Mouse (Mus musculus) thymus, postnatal 36 days (tissue): ENCODE data around the gene Adssl1.
A peak's percentile ranks its signal among the peaks of the same experiment; 100 is the strongest.

Experiments used
- DNase-seq, 2 experiments: peaks; one replicate each; pipeline ENCODE4 v3.0.0; 2022; ENCODE audit warnings: mixed read lengths in 2 of 2

Gene Adssl1

DNA sequence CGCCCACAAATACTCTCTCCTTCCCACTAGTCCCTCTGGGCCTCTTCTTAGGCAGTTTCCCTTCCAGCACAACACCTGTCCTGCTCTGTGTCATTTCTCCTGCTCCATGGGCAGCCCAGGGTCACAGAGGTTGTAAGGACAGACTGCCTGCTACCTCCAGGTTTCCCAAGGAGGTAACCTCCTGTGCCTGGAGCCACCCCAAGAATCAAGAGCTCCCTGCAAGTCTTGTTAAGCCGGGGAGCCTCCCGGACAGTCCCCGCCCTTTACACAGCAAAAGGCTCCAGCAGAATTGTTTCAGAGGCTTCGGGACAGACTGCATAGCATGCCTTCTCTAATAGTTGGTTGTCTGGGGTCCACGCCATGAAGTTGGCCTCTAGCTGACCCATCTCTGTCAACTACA, 6.6 kb downstream of the Adssl1 start:
- no peak for DNase-seq

DNA sequence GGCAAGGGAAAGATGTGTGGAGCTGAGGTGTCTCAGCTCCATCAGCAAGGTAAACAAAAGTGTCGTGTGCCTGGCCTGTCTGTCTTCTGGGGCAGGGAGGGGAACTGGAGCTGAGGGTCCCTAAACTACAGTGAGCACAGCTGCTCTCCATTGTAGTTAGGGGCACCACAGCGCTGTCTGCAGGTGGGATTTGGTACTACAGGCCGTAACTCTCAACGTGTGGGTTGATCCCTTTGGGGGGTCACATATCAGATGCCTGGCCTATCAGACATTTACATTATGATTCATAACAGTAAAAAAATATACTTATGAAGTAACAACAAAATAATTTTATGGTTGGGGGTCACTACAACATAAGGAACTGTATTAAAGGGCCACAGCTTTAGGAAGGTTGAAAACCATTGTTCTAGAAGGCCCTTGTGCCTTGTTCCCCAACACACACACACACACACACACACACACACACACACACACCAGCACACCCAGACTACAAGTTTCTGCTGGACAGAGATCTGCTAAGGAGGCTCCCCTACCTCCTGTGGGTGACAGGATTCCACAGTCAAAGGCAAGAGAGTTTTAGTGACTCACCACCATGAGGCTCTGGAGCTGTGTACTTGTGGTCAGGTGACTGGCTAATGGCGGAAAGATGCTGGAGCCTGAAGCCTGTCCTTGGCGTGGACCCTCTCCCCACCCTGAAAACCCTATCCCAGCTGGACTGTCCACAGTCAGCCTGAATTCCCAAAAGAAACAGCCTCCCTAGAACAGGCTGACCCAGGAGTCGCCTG, 7.4 kb downstream of the Adssl1 start:
- DNase-seq, result peak in 1 of 2 experiments; percentile 21

DNA sequence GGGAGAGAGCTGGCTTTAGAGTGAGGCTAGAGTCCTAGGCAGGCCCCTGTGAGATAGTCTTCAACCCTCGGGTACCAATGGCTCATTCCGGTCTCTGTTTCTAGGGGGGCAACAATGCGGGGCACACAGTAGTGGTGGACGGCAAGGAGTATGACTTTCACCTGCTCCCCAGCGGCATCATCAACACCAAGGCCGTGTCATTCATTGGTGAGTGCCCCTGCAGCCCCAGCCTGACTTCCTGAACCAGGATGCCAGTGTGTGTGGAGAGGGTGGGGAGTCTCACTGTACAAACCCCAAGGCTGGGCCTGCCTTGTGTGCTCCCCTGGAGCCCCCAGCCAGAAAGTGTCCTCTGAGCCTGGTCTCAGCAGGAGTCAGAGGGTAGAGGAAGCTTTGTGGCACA, 8.4 kb downstream of the Adssl1 start:
- no peak for DNase-seq

DNA sequence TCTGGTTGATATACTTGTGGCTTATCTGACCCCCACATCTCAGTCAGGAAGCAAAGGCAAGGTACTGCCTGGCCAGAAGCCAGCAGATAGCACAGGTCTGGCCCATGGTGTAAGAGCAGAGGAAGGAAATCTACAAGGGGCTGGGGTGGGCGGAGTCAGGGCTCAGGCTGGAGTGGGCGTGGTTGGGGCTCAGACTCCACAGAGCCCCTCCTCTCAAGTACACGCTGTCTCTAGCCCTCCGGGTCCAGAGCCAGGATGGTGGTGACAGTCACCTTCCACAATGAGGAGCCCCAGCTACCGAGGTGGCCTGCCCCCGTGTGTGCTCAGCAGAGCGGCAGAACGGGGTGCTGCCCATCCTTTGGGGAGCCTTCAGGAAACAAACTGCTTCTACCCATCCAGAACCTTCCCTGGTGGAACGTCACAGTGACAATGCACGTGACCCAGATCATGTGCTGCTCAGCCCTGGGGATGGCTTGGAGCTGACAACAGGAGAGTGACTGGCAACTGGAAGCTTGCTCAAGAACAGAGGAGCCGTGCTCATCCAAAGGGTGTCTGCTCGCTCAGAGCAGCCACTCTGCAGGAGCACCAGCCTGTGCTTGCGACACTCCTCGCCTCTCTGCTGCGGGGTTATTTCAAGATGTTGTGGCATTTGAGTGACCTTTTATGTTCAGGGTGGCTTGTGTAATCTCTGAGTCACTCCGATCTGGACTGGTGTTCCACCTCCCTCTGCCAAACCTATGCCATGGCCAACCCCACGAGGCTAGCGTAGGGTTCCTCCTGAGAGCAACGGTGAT, 9.3 kb downstream of the Adssl1 start:
- DNase-seq, result peak; percentile 73 to 79

DNA sequence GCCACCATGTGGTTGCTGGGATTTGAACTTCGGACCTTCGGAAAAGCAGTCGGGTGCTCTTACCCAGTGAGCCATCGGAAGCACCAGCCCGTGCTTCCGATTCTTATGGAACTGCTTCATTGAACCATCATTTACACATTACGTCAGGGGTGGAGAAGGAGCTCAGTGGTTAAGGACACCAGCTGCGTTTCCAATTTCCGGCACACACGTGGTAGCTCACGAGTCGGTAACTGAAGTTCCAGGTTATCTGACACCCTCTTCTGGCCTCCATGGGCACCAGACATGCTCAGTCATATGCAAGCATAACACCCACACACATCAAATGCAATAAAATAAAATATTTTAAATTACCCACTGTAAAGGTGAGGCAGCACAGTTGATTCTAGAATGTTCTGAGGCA, 10.2 kb downstream of the Adssl1 start:
- DNase-seq, result no peak

DNA sequence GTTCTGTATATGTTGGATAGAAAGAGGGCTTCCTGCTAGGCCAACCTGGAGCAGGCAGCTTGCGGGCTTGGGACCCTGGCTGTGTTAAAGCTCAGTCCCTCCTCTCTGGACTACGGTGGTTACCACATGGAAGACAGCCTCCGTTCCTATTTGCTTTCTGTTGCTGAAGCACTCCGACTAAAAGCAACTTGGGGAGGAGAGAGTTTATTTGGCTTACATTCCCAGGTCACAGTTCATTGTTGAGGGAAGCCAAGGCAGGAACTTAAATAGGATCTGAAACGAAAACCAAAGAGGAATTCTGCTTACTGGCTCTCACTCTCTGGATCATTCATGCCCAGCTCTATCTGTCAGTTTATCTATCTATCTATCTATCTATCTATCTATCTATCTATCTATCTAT, 11.0 kb downstream of the Adssl1 start:
- no peak for DNase-seq

DNA sequence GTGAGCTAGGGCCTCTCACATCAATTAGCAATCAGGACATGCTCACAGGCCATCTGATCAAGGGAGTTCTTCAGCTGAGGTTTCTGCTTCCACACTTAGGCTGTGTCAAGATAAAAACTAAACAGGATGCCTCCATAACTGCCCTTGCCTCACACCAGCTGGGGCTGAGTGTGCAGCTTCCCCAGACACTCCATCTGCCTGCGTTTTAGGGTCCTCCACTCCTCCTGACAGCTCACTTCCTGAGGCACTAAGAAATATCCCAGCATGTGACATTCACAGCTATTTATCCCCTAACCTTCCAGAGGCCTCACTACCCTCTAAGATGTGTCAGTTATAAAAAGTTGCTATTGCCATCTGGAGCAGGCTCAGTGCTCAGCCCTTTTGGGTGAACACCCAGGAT, 11.6 kb downstream of the Adssl1 start:
- DNase-seq, result no peak

DNA sequence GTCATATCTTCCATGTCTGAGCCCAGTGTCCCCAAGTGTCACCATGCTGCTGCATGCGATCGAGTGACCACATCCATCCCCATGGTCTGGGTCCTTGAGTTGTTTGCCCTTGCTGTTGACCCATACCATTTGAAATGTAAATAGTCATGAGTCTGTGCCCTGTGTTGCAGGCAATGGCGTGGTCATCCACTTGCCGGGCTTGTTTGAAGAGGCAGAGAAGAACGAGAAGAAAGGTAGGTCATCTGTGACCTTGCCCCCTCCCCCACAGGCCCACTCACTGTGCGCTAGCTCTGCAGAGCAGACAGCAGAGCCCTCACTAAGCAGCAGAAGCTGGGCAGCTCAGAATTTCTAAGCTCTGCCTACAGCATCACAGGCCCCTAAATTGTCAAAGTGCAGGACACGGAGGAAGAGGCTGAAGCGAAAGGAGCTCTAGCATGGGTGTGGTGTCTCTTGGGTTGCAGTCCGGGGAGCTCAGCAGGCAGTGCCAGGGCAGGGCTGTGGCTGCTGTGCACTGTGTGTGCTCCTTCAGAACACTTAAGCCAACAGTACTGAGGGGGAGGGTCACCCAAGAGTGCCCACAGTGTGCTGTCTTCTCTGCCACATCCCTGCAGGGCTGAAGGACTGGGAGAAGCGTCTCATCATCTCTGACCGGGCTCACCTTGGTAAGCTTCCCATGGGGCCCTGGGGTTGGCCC, 12.4 kb downstream of the Adssl1 start:
- DNase-seq, result no peak

DNA sequence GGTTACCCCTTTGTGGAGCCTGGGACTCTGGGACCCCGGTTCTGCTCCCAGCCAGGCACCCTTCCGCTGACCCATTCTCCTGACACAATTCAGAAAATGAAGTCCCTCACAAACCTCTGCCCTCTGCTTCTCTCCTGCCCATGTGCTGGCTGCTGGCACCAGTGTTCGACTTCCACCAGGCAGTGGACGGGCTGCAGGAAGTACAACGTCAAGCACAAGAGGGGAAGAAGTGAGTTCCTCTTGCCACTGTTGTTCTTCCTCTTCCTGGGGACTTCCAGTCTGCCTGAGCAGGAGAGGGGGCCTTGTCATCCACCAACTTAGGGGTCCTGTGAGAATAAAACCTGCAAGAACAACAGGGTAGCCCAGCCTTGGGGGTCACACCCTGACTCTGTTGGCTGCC, 13.1 kb downstream of the Adssl1 start:
- DNase-seq, result no peak

DNA sequence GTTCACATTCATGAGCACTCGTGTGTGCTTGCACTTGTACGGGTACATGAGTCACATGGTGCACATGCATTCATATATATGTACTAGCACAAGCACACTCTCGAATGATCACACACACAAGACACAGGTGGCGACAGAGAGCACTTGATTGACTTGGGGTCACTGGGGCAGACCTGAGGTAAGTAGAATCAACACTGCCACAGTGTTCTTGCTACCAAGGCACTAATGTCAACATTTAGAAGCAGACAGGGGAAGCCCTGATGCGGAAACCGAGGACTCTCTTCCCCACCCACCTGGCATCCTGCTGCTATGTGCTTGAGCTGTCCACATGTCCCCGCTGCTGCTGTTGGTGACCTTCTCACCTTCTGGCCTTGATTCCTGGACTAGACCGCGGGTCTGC, 13.8 kb downstream of the Adssl1 start:
- peak in 1 of 2 experiments; percentile 21 for DNase-seq

DNA sequence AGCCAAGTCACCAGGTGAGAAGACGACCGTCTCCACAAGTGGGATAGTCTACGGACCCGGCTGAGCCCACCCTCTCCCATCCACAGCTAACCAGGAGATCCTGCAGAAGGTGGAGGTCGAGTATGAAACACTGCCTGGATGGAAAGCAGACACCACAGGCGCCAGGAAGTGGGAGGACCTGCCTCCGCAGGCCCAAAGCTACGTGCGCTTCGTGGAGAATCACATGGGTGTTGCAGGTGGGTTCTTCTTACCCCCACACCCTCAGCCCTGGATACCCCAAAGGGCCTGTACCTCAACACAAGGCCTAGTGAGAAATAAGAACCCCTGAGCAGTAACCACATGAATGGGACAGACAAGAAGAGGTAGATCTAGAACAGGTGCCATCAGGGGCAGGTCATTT, 19.7 kb downstream of the Adssl1 start:
- peak; percentile 24 to 56 for DNase-seq

DNA sequence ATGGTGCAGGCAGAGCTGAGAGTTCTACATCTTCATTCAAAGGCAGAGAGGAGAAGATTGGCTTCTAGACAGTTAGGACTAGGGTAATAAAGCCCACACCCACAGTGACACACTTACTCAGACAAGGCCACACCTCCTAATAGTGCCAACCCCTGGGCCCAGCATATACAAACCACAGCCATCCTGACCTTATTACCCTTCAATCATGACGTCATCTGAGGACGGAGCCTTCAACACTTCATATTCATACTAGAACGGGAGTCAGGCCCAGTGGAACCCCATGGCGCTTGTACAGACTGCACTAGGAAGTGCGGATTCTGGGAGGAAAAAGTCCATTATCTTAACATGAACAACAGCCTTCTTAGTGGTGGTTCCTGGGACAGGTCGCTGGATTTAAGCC, 23.3 kb downstream of the Adssl1 start:
- DNase-seq, result no peak

DNA sequence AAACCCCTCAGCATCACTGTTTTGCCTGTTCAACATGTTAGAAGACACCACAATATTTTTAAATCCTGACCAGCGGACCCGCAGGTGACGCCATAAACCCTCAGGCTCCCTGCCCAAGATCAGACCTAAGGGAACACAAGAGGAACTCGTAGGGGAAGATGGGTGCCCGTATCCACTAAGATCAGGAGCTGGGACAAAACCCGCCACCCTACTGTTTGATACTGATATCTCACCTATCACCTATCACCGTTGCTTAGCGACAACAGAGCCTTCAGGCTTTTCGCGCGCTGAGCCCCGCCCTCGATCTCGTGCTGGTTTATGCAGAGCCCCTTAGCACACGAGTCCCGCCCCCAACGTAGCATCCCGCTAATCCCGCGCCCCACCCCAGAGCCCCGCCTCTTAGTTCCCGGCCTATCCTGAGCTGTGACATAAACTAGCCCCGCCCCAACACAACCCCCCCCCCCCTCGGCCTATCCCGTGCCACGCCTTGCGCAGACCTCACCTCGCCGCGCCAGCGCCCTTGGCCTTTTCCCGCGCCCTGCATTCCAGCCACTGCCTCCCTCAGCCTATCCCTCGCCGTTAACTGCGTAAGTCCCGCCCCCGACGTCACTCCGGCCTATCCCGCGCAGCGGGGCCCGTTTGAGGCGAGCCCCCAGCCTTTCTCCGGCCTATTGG, 24.5 kb downstream of the Adssl1 start, which contains the start of gene Siva1:
TSS of gene Siva1 (plus strand) at position 500 of the 675 bp plus-strand sequence.
- peak; percentile 96 to 99 for DNase-seq

DNA sequence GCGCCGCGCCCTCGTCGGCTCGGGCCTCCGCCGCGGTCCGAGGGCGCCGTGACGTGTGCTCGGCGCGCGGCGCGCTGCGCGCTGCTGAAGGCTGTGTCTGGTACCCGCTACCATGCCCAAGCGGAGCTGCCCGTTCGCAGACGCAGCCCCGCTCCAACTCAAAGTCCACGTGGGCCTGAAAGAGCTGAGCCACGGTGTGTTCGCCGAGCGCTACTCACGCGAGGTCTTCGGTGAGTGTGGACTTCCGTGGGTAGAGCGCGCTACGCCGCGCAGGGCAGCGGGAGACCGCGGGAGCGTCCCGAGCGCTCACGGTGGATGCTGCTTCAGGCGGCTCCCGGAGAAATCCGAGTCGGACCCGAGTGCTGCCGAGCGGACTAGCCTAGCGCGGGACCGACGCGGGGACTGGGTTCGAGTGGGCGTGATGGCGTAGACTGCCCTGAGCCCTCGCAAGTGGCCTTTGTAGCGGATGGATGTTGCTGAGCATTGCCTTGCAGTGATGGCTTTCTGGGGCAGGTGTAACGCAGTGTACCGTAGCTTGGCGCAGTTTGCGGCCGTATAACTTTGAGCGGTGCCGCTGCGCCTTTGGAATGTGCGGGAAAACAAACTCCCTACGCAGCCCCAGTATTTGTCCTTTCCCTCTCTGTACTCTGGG, 25.1 kb downstream of the Adssl1 start:
- DNase-seq, result peak in 1 of 2 experiments; percentile 61

DNA sequence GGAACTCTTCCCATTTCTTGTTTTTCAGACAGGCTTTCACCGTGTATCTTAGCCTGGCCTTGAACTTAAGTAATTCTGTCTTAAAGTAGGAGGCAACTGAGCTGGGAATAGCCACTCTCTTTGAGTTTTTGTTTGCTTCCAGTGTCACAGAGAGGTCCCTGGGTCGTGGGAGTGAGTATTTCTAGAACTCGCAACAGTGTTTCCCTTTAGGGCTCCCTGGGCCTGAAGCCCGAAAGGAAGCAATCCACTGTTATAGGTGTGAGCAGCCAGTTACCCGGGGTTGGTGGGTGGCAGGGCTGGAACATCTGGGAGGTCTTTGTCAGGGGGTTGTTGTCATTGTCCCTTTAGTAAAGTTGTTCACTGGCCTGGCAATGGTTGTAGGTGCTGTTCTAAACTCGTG, 26.3 kb downstream of the Adssl1 start:
- DNase-seq, result no peak

DNA sequence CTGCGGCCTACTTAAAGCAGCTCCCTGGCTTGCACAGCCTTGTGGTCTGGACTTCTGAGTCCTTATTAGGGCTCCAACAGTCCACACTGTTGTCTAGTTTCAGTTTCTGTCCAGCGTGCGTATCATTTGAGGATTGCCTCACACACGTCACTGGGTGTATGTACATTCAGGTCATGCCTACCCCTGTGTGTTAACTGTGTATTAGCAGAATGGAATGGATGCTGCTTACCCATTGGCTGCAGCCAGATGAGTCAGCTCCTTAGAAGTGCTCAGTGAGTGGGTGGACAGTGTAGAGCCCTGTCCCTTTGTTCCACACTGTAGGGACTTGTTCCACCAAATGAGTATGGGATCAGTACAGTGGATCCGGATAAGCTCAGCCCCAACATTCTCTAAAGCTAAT, 28.2 kb downstream of the Adssl1 start:
- no peak for DNase-seq

DNA sequence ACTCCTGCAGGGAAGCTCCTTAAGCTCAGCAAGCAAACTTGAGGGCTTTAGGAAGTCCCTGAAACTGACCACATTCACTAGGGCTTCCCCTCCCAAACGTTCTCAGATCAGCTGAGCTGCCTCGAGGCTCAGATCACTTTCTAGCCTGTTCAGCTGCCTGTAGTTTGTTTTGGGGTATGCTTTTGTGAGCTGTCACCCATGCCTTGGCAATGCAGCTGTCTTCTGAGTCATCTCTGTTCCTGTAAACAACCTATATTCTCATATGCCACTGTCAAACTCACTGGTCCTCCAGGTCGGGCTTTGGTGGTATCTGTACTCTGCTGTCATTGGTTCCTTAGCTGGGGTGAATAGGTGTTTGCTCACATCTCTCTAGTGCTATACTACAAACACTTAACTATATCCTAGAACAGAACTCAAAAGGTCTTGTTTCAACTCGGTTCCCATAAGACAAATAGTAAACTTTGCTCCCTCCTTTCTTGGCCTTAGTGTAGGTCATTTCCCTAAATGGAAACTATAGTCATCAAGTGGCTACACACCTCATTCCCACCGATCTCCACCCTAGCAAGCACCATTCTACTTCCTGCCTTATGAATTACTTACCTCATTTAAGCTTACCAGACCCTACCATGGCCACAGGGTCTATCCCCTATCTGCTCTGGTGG, 32.1 kb downstream of the Adssl1 start:
- no peak for DNase-seq

DNA sequence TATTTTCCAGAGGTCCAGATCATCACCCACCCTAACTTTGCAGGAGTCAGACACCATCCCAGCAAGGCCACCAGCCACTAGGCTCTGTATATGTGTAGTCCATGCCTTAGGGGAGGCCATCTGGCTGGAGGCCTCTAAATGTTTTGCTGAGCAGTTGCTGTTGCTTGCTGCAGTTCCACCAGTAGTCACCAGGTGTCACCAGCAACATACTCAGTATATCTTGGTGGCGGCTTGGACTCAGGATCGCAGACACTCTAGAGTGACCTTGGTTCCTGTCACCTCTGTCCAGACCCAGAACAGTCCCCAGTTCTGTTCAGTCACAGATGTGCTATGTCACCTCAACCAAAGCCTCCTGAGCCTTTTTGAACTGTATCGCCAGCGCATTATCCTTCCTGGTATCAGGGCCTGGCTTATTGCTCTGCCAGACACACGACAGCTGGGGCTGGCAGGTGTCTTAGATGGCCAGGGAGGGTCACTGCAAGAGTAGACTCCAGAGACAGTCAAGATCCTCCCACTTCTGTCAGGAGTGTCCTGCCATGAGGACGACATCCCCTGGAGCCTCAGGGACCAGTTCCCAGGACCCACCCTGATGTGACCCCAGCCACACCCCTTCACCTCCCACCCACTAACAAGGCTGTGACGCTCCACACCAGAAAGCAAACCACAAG, 33.4 kb downstream of the Adssl1 start:
- DNase-seq, result peak; percentile 72 to 77

DNA sequence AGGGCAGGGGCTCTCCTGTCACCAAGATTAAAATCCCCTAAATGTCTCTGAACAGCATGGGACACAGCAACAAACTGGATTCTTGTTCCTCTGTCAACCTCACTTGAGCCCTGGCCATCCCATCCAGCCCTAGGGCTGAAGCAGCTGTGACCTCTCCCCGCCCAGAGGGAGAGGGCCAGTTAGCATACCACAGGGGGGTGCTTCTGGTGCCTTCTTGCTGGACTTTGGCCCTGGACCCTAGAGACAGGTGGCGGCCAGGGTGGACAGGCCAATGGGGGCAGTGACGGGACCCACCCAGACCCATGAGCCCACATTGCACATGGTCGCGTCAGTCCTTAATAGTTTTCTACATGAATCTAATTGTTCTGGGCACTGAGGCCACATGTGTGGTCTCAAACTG, 34.2 kb downstream of the Adssl1 start:
- no peak for DNase-seq

DNA sequence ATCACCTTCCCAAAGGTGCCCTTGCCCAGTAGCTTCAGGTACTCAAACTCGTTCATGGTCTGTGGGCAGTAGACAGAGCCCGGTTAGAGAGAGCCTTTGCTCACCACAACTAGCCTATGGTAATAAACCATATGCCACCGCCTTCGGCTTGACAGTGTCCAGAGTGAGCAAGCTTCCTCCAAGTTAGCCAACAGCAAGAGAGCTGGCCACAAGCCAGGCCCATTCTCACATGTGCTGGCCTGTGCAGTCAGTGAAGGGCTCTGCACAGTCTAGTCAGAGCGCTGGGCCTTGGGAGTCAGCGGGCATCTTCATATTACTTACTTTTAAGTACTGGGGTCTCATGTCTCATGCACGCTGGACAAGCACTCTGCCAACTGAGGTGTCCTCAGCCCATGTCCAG, 38.8 kb downstream of the Adssl1 start:
- DNase-seq, result no peak

DNA sequence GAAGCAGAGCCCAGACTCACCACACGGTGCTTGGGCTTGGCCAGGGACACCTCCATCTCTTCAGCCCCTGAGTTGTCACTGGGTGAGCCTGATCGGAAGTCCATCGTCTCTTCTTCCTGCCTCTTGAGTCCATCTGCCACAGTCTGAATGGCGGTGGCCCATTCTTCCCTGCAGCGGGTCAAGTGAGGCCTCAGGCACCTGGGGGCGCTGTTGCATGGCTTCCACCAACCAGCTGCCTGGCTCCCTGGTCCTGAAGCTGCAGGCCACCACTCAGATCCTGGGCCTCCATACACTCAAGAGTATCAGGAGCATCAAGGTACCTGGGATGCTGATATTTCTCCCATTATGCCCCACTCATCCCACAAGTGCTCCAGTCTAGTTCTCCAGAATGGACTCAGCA, 39.3 kb downstream of the Adssl1 start:
- DNase-seq, result peak; percentile 59 to 60
